Mouse (Mus musculus) midbrain, embryonic 10.5 days (tissue): ENCODE results near the gene Rbpj. TPM values are rescaled to one million over a fixed set of nuclear protein-coding genes. Genes with fewer than 3 reads are reported as not detected.

Source experiments
- DNase-seq: peaks from one replicate; pipeline ENCODE4 v3.0.0-alpha.2; 2017; ENCODE audit warnings: low spot score
- H3K27ac ChIP-seq: fragments of 300-500 bp; sonication (generic); replicated peaks from 2 replicates; pipeline ENCODE4 v1.5.1; 2016; ENCODE audit warnings: mild to moderate bottlenecking
- H3K27me3 ChIP-seq: fragments of 300-500 bp; sonication (generic); 2 replicates; pipeline ENCODE4 v1.6.1; 2016; ENCODE audit warnings: low read depth, mild to moderate bottlenecking; ENCODE audit not compliant: poor library complexity, severe bottlenecking
- H3K36me3 ChIP-seq: fragments of 300-500 bp; sonication (generic); 2 replicates; pipeline ENCODE4 v1.6.1; 2016; ENCODE audit warnings: mild to moderate bottlenecking, moderate library complexity
- H3K4me1 ChIP-seq: fragments of 300-500 bp; sonication (generic); 2 replicates; pipeline ENCODE4 v1.6.1; 2016
- H3K4me3 ChIP-seq: fragments of 300-500 bp; sonication (generic); 2 replicates; pipeline ENCODE4 v1.5.1; 2016; ENCODE audit warnings: mild to moderate bottlenecking, moderate library complexity
- H3K9me3 ChIP-seq: fragments of 300-500 bp; sonication (generic); replicated peaks from 2 replicates; pipeline ENCODE4 v1.6.1; 2016; ENCODE audit warnings: mild to moderate bottlenecking
- WGBS: fragments of 180-500 bp; shearing (Covaris S2); methylation state at CpG from one replicate; pipeline ENCODE4 v1.1.7; 2016; 5-methylcytosine and 5-hydroxymethylcytosine counted together
- polyA plus RNA-seq: library from polyadenylated mRNA; unstranded; fragments of >200 nt; fragmentation: Nextera tagmentation; extraction: Ambion mirVana; gene quantifications from 2 replicates; pipeline ENCODE4 v1.2.1, GENCODE M21; 2016

Rbpj gene
- polyA plus RNA-seq, 1 experiment from 2014 or later: 36.3 TPM

GRCm38 (mm10) chr5:53452920-53453319, 13.0 kb upstream of the Rbpj start:
- Histone ChIP-seq H3K27ac (no peak overlapping the region), H3K4me3 (no peak overlapping the region), H3K9me3 (no peaks in the 10 kb centered on the region), H3K4me1 (no peaks in the 10 kb centered on the region), H3K27me3 (no peaks in the 10 kb centered on the region), H3K36me3 (no peaks in the 10 kb centered on the region)
- no peak for DNase-seq
- WGBS: 84% methylated on average over 3 of the region's 3 CpGs

- DNase-seq: no peak
- WGBS: 87% methylated on average over 9 of the region's 9 CpGs
- H3K36me3 ChIP-seq: no peaks in the 10 kb centered on the region
Observed at GRCm38 (mm10) chr5:53454706-53455105, 11.2 kb upstream of the Rbpj start.

GRCm38 (mm10) chr5:53455459-53455858, 10.5 kb upstream of the Rbpj start:
- WGBS: 88% methylated on average over 5 of the region's 5 CpGs
- H3K27ac ChIP-seq: no peak overlapping the region

More at GRCm38 (mm10) chr5:53454706-53455105, 11.2 kb upstream of the Rbpj start:
- no peaks in the 10 kb centered on the region for H3K9me3 ChIP-seq
- H3K4me1 ChIP-seq: no peaks in the 10 kb centered on the region
- H3K27me3 ChIP-seq: no peaks in the 10 kb centered on the region
- H3K4me3 ChIP-seq: no peak overlapping the region
- H3K27ac ChIP-seq: no peak overlapping the region

GRCm38 (mm10) chr5:53460196-53460595, 5.8 kb upstream of the Rbpj start:
- WGBS: 89% methylated on average over 5 of the region's 5 CpGs
- DNase-seq: no peak
- no peaks in the 10 kb centered on the region for H3K4me1 ChIP-seq
- H3K4me3 ChIP-seq: no peak overlapping the region
- no peaks in the 10 kb centered on the region for H3K9me3 ChIP-seq
- no peaks in the 10 kb centered on the region for H3K36me3 ChIP-seq
- H3K27me3 ChIP-seq: no peaks in the 10 kb centered on the region
- no peak overlapping the region for H3K27ac ChIP-seq

More at GRCm38 (mm10) chr5:53455459-53455858, 10.5 kb upstream of the Rbpj start:
- no peaks in the 10 kb centered on the region for H3K9me3 ChIP-seq
- DNase-seq: no peak
- no peak overlapping the region for H3K4me3 ChIP-seq
- H3K4me1 ChIP-seq: no peaks in the 10 kb centered on the region
- H3K36me3 ChIP-seq: no peaks in the 10 kb centered on the region
- no peaks in the 10 kb centered on the region for H3K27me3 ChIP-seq

GRCm38 (mm10) chr5:53463098-53464018, 2.6 kb upstream of the Rbpj start:
- no peak overlapping the region for H3K27ac ChIP-seq
- H3K9me3 ChIP-seq: no peaks in the 10 kb centered on the region
- H3K36me3 ChIP-seq: no peaks in the 10 kb centered on the region
- no peak for DNase-seq
- H3K27me3 ChIP-seq: no peaks in the 10 kb centered on the region; the same call in 1 of the 2 replicates
- WGBS: 85% methylated on average over 11 of the region's 11 CpGs
- H3K4me3 ChIP-seq: no peak overlapping the region
- no peaks in the 10 kb centered on the region for H3K4me1 ChIP-seq

DNA sequence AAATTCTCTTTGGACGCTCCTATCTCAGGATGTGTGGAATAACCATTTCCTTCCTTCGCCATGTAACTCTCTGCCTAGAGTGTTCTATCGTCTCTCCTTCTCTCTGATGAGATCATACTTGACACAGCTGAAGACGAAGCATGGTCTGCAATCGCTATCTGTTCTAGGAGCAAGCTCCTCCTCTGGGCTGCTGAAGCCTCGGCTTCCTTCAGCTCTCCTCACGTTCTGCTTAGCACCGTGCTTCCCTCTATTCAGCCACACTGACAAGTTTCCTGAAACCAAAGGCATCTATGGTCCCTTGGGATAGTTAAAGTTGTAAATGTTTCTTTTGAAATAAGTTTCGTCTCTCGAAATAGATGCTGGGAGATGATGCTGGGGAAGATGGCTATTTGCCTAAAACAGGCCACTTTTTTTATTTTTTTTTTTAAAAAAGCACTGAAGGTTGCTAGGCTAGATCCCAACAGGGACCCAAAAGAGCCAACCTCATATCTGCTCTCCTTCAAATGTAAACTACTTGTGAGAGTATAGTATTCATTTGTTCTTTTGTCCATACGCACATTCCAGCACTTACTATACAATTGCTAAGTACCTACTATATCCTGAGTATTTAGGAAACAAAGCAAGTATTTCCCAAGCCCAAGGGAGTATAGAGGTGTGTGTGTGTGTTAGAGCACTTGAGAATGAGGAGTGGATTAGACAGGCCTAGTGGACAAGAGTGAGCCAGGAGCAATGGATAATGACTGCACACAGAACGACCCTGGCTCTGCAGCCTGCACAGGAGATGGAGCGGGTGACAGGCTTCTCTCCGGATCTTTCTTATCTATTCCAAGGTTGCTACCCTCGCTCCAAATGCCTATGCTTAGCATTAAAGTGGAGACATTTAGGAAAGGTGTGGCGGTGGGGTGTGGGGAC, 726 bp downstream of the Rbpj start:
- DNase-seq: no peak
- Histone ChIP-seq H3K9me3 (no peaks in the 10 kb centered on the region), H3K27ac (no peak overlapping the region), H3K4me3 (no peak overlapping the region), H3K27me3 (peaks cover 7% of the 10 kb centered on the region), H3K36me3 (no peaks in the 10 kb centered on the region), H3K4me1 (no peaks in the 10 kb centered on the region)
- 81% methylated on average over 16 of the region's 16 CpGs for WGBS

GRCm38 (mm10) chr5:53467602-53468001, 1.6 kb downstream of the Rbpj start:
- WGBS: 60% methylated on average over 9 of the region's 9 CpGs

DNA sequence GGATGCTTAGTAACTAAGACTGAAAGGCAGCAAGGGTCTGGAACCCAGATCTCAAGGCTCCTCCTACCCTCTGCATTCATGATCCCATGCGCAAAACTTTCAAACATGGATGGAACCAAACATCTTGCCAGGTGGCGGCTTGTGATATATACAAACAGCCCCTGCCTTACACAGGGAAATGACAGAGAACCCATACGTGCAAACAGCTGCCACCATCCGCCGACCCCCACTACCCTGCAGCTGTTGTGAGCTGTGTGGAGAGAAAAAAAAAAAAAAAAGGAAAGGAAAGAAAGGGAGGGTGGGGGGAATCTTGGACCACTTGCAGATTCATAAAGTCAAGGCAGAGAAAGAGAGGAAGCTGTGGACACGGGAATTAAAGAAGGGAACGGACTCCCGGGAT, 2.4 kb downstream of the Rbpj start:
- peaks cover 7% of the 10 kb centered on the region for H3K27me3 ChIP-seq
- no peaks in the 10 kb centered on the region for H3K4me1 ChIP-seq
- no peak overlapping the region for H3K27ac ChIP-seq
- WGBS: 53% methylated on average over 8 of the region's 8 CpGs
- H3K4me3 ChIP-seq: no peak overlapping the region
- H3K9me3 ChIP-seq: no peaks in the 10 kb centered on the region
- DNase-seq: no peak
- H3K36me3 ChIP-seq: no peaks in the 10 kb centered on the region

More at GRCm38 (mm10) chr5:53467602-53468001, 1.6 kb downstream of the Rbpj start:
- no peak overlapping the region for H3K27ac ChIP-seq
- DNase-seq: no peak
- no peaks in the 10 kb centered on the region for H3K9me3 ChIP-seq
- H3K27me3 ChIP-seq: peaks cover 7% of the 10 kb centered on the region
- no peaks in the 10 kb centered on the region for H3K4me1 ChIP-seq
- no peak overlapping the region for H3K4me3 ChIP-seq
- no peaks in the 10 kb centered on the region for H3K36me3 ChIP-seq

DNA sequence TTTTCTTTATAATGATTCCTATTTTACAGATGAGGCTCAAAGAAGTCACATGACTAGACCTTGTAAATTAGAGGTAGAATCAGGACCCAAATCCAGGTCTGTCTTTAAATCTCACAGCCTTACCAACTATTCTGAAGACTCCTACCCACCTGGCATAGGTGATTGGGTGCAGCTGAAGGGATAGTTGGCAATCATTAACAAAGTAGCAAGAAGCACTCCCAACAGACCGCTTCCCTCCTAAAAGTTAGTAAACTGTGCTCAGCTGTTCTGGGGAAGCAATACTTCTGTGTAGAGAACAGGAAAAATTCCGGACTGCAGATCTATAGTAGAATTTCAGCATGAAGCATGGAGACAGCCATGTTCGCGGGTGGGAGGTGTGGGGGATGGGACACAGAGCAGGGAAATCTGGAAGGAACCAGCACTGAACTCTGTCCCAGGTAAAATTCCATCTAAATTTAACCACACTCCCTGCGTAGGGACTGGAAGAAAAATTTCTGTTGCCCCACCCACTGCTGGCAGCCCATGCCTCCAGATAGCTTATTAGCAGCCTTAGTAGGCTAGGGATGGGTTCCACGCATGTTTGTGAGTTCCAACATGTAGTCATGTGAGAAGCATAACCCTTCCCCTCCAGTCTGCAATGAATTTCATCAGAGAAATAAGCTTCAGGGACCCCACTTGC, 3.3 kb downstream of the Rbpj start:
- Histone ChIP-seq H3K27ac (no peak overlapping the region), H3K36me3 (no peaks in the 10 kb centered on the region), H3K9me3 (no peaks in the 10 kb centered on the region), H3K4me1 (no peaks in the 10 kb centered on the region), H3K27me3 (peaks cover 7% of the 10 kb centered on the region), H3K4me3 (no peak overlapping the region)
- no peak for DNase-seq
- 79% methylated on average over 6 of the region's 6 CpGs for WGBS

GRCm38 (mm10) chr5:53469777-53470131, 3.8 kb downstream of the Rbpj start:
- Histone ChIP-seq H3K9me3 (no peaks in the 10 kb centered on the region), H3K4me1 (no peaks in the 10 kb centered on the region), H3K27ac (no peak overlapping the region), H3K36me3 (no peaks in the 10 kb centered on the region), H3K4me3 (no peak overlapping the region), H3K27me3 (peaks cover 7% of the 10 kb centered on the region)
- DNase-seq: no peak
- 56% methylated on average over 9 of the region's 9 CpGs for WGBS

GRCm38 (mm10) chr5:53470141-53471079, 4.5 kb downstream of the Rbpj start:
- no peak overlapping the region for H3K4me3 ChIP-seq
- H3K27ac ChIP-seq: no peak overlapping the region
- peaks cover 7% of the 10 kb centered on the region for H3K27me3 ChIP-seq
- no peaks in the 10 kb centered on the region for H3K36me3 ChIP-seq
- DNase-seq: no peak
- H3K4me1 ChIP-seq: no peaks in the 10 kb centered on the region
- 54% methylated on average over 16 of the region's 16 CpGs for WGBS
- H3K9me3 ChIP-seq: no peaks in the 10 kb centered on the region
